Mouse (Mus musculus) frontal cortex, adult (tissue): ENCODE measurements at regions not wholly inside any gene's neighbourhood (a gene's known extent, or its start where the extent isn't known, plus 50 kb on each side); places are given as distances from the start of the nearest gene placed in this dataset.
A peak's percentile ranks its signal among the peaks of the same experiment; 100 is the strongest.

Experiments used
- ATAC-seq: cut with Nextera tagmentation; 2 replicates; pipeline ENCODE4 v1.9.2; 2017; ENCODE audit warnings: mild to moderate bottlenecking, moderate library complexity, mixed read lengths; ENCODE audit not compliant: low TSS enrichment

GRCm38 (mm10) chr1:29261375-29261774 is 481.3 kb upstream of the Gm597 start:
- ATAC-seq: peak; percentile 64; the same call in 1 of the 2 replicates

- peak; percentile 50 for ATAC-seq
Measured at GRCm38 (mm10) chr1:29216766-29217581, 436.9 kb upstream of the Gm597 start.
